Mouse (Mus musculus) midbrain, postnatal 0 days (tissue): Measurements from ENCODE around the gene Gas1. TPM values are rescaled to one million over a fixed set of nuclear protein-coding genes. Genes with fewer than 3 reads are reported as not detected.

Experiments used
- ATAC-seq: fragments of 200-750 bp; cut with Nextera tagmentation; 2 replicates; pipeline ENCODE4 v1.8.0; 2017; ENCODE audit warnings: moderate number of reproducible peaks, mild to moderate bottlenecking, moderate TSS enrichment, moderate library complexity; ENCODE audit not compliant: low FRiP score
- DNase-seq: peaks from one replicate; pipeline ENCODE4 v3.0.0-alpha.2; 2015; ENCODE audit warnings: low spot score
- H3K27ac ChIP-seq: fragments of 300-500 bp; sonication (generic); 2 replicates; pipeline ENCODE4 v1.5.1; 2014; ENCODE audit warnings: low read depth, mild to moderate bottlenecking, low read length, mixed read lengths
- H3K27me3 ChIP-seq: fragments of 300-500 bp; sonication (generic); 2 replicates; pipeline ENCODE4 v1.6.1; 2014; ENCODE audit warnings: low read length, control low read depth, mixed read lengths; ENCODE audit not compliant: insufficient read depth
- H3K36me3 ChIP-seq: fragments of 300-500 bp; sonication (generic); 2 replicates; pipeline ENCODE4 v1.6.1; 2014; ENCODE audit warnings: low read length, control low read depth, mixed read lengths; ENCODE audit not compliant: insufficient read depth
- H3K4me1 ChIP-seq: fragments of 300-500 bp; sonication (generic); 2 replicates; pipeline ENCODE4 v1.6.1; 2014; ENCODE audit warnings: mild to moderate bottlenecking, control low read depth, antibody characterized with exemption, low read length, mixed read lengths; ENCODE audit not compliant: insufficient read depth
- H3K4me2 ChIP-seq: fragments of 300-500 bp; sonication (generic); 2 replicates; pipeline ENCODE4 v1.6.1; 2014; ENCODE audit warnings: low read depth, mild to moderate bottlenecking, low read length, mixed read lengths; ENCODE audit not compliant: poor library complexity, severe bottlenecking
- H3K4me3 ChIP-seq: fragments of 300-500 bp; sonication (generic); 2 replicates; pipeline ENCODE4 v1.5.1; 2014; ENCODE audit warnings: low read depth, mild to moderate bottlenecking, low read length, moderate library complexity
- H3K9ac ChIP-seq: fragments of 300-500 bp; sonication (generic); replicated peaks from 2 replicates; pipeline ENCODE4 v1.6.1; 2014; ENCODE audit warnings: mild to moderate bottlenecking, low read length, moderate library complexity, mixed read lengths; ENCODE audit not compliant: poor library complexity, severe bottlenecking
- H3K9me3 ChIP-seq: fragments of 300-500 bp; sonication (generic); 2 replicates; pipeline ENCODE4 v1.6.1; 2016; ENCODE audit warnings: low read length, control low read depth
- CTCF ChIP-seq: IDR thresholded peaks from 2 replicates; pipeline ENCODE4 v1.5.1; 2016; ENCODE audit warnings: antibody characterized with exemption, mild to moderate bottlenecking
- WGBS: fragments of 180-500 bp; shearing (Covaris S2); extraction: QIAGEN DNeasy Blood & Tissue Kit; methylation state at CpG from one replicate; pipeline ENCODE4 v1.1.7; 2014; 5-methylcytosine and 5-hydroxymethylcytosine counted together
- polyA plus RNA-seq: library from polyadenylated mRNA; unstranded; fragments of >200 nt; fragmentation: Nextera tagmentation; extraction: Ambion mirVana; gene quantifications from 2 replicates; pipeline ENCODE4 v1.2.1, GENCODE M21; 2015
- total RNA-seq: library from RNA; depleted of rRNA; stranded (reverse); fragments of >200 nt; gene quantifications from 2 replicates; pipeline ENCODE4 v1.2.3, GENCODE M21; 2014

Gas1 gene
- total and polyA plus RNA-seq, 2 experiments from 2014 or later = 12.3 to 40.9 TPM

GRCm38 (mm10) chr13:60154170-60154569 is 23.0 kb downstream of the Gas1 start:
- DNase-seq (no peak), ATAC-seq (no peak)
- H3K27me3 ChIP-seq = no peaks in the 10 kb centered on the region

DNA sequence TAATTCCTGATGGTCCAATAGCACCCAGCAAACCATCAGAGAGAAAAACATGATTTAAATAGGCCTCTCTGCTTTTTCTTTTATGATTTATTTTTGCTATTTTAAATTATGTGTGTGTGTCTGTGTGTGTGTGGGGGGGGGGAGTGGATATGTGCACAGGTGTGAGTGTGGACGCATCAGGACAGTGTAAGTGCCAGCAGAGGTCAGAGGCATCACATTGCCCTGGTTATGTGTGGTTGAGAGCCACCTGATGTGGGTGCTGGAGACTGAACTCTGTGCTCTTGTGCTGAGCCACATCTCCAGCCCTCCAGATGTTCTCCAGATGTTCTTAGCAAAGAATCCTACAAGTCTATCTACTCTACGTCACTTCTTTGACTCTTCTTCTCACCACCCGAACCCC is 28.9 kb downstream of the Gas1 start:
- no peaks in the 10 kb centered on the region for H3K27me3 ChIP-seq
- TF ChIP-seq CTCF = no peak
- DNase-seq = no peak
- no peak overlapping the region for H3K4me2 ChIP-seq
- 82% methylated on average over 3 of the region's 3 CpGs for WGBS
- H3K27ac ChIP-seq = no peak overlapping the region
- H3K9ac ChIP-seq = no peak overlapping the region
- peaks cover 13% of the 10 kb centered on the region; the same call in 1 of the 2 replicates for H3K4me1 ChIP-seq
- no peak for ATAC-seq
- H3K4me3 ChIP-seq = no peak overlapping the region
- no peaks in the 10 kb centered on the region for H3K9me3 ChIP-seq
- no peaks in the 10 kb centered on the region for H3K36me3 ChIP-seq

More at GRCm38 (mm10) chr13:60154170-60154569, 23.0 kb downstream of the Gas1 start:
- H3K4me1 ChIP-seq = no peaks in the 10 kb centered on the region
- H3K27ac ChIP-seq = no peak overlapping the region
- H3K9me3 ChIP-seq = no peaks in the 10 kb centered on the region
- no peak for TF ChIP-seq CTCF
- no peak overlapping the region for H3K4me2 ChIP-seq
- H3K36me3 ChIP-seq = no peaks in the 10 kb centered on the region
- 96% methylated on average over 3 of the region's 3 CpGs for WGBS
- H3K4me3 ChIP-seq = no peak overlapping the region
- H3K9ac ChIP-seq = no peak overlapping the region

DNA sequence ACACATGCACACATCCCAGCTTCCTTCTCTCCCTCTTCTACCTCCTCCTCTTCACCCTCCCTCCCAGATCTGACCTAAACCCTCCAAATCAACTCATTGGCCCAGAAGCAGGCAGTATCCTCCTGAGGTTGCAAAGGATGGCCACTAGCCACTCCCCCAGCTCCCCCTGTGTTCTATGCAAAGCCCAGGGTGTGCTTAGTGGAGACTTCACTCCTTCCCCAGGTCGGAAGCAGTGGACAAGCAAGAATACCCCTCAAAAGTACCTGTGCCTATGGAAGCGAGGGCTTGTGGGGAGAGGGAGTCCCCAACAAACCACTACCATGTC is 29.3 kb downstream of the Gas1 start:
- Histone ChIP-seq H3K9ac (no peak overlapping the region), H3K4me3 (no peak overlapping the region), H3K36me3 (no peaks in the 10 kb centered on the region), H3K27me3 (no peaks in the 10 kb centered on the region), H3K4me2 (peak overlapping the region; percentile 57; the same call in 1 of the 2 replicates), H3K27ac (0 out of 2 replicates have a peak overlapping the region, but pooled peaks have one; percentile 47), H3K4me1 (peaks cover 13% of the 10 kb centered on the region; the same call in 1 of the 2 replicates), H3K9me3 (no peaks in the 10 kb centered on the region)
- DNase-seq (no peak), ATAC-seq (peak; percentile 36; the same call in 1 of the 2 replicates)
- 54% methylated on average over 2 of the region's 2 CpGs for WGBS
- no peak for TF ChIP-seq CTCF

GRCm38 (mm10) chr13:60146994-60147856 is 29.9 kb downstream of the Gas1 start:
- no peak for TF ChIP-seq CTCF
- Histone ChIP-seq H3K4me3 (peak overlapping the region; percentile 26), H3K27ac (peak overlapping the region; percentile 47; the same call in 1 of the 2 replicates), H3K9me3 (no peaks in the 10 kb centered on the region), H3K9ac (peak overlapping the region; percentile 39; the same call in 1 of the 2 replicates), H3K36me3 (no peaks in the 10 kb centered on the region), H3K27me3 (no peaks in the 10 kb centered on the region), H3K4me1 (peaks cover 13% of the 10 kb centered on the region; the same call in 1 of the 2 replicates), H3K4me2 (peak overlapping the region; percentile 57)
- DNase-seq (peak; percentile 49), ATAC-seq (peak; percentile 62)
- 4% methylated on average over 21 of the region's 21 CpGs for WGBS

DNA sequence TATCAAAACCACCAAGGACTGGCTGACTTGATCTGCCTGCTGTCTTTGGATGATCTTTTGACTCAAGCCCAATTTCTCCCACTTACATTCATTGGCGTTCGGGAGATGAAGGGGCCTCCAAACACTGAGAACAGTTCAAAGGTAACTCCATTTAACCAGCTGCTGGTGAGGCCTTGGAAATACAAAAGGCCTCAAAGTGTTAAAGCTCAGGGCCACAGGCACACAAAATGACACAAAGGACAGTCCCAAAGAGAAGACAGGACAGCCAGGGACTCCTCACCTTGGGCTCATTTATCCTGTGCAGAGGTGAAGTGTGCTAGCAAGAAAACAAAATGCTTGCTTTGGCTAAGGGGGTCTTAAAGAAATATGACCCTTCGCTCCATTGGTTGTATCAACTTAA is 30.9 kb downstream of the Gas1 start:
- H3K4me3 ChIP-seq = no peak overlapping the region
- no peaks in the 10 kb centered on the region for H3K36me3 ChIP-seq
- peaks cover 13% of the 10 kb centered on the region; the same call in 1 of the 2 replicates for H3K4me1 ChIP-seq
- WGBS = 43% methylated on average over 3 of the region's 3 CpGs
- no peaks in the 10 kb centered on the region for H3K27me3 ChIP-seq
- H3K27ac ChIP-seq = no peak overlapping the region
- H3K9me3 ChIP-seq = no peaks in the 10 kb centered on the region
- H3K4me2 ChIP-seq = no peak overlapping the region
- DNase-seq (no peak), ATAC-seq (no peak)
- H3K9ac ChIP-seq = no peak overlapping the region
- no peak for TF ChIP-seq CTCF

DNA sequence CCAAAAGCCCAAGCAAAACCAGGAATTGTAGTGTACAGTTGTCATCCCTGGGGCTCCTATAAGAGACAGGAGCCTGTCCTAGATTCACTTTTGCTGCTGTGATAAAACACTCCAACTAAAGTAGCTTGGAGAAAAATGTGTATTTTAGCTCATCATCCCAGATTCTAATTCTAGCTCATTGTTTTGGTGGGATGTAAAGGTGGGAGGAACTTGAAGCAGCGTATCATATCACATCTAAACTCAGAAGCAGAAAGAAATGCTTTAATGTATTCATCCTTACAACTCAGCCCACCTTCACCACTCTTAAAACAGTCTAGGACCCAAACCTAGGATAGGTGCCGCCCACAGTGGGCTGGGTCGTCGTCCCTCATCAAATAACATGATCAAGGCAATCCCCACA is 40.2 kb downstream of the Gas1 start:
- no peak overlapping the region for H3K9ac ChIP-seq
- DNase-seq (no peak), ATAC-seq (no peak)
- H3K36me3 ChIP-seq = no peaks in the 10 kb centered on the region
- H3K9me3 ChIP-seq = no peaks in the 10 kb centered on the region
- WGBS = 95% methylated on average over 4 of the region's 4 CpGs
- H3K4me3 ChIP-seq = no peak overlapping the region
- no peak overlapping the region for H3K4me2 ChIP-seq
- no peaks in the 10 kb centered on the region for H3K27me3 ChIP-seq
- TF ChIP-seq CTCF = no peak
- no peak overlapping the region for H3K27ac ChIP-seq
- no peaks in the 10 kb centered on the region for H3K4me1 ChIP-seq
